Mouse (Mus musculus) midbrain, embryonic 12.5 days (tissue): ENCODE measurements around the gene Slc22a15. TPM values are rescaled to one million over a fixed set of nuclear protein-coding genes. Genes with fewer than 3 reads are reported as not detected.

ENCODE experiments used
- ATAC-seq: fragments of 200-750 bp; cut with Nextera tagmentation; 2 replicates; pipeline ENCODE4 v1.8.0; 2017; ENCODE audit warnings: low read depth, moderate TSS enrichment, moderate library complexity; ENCODE audit not compliant: low FRiP score
- H3K27ac ChIP-seq: fragments of 300-500 bp; sonication (generic); replicated peaks from 2 replicates; pipeline ENCODE4 v1.5.1; 2016; ENCODE audit warnings: mild to moderate bottlenecking
- H3K27me3 ChIP-seq: fragments of 300-500 bp; sonication (generic); 2 replicates; pipeline ENCODE4 v1.6.1; 2016; ENCODE audit warnings: mild to moderate bottlenecking
- H3K36me3 ChIP-seq: fragments of 300-500 bp; sonication (generic); 2 replicates; pipeline ENCODE4 v1.6.1; 2016
- H3K4me1 ChIP-seq: fragments of 300-500 bp; sonication (generic); 2 replicates; pipeline ENCODE4 v1.6.1; 2016
- H3K4me2 ChIP-seq: fragments of 300-500 bp; sonication (generic); replicated peaks from 2 replicates; pipeline ENCODE4 v1.6.1; 2016; ENCODE audit warnings: mild to moderate bottlenecking, moderate library complexity
- H3K4me3 ChIP-seq: fragments of 300-500 bp; sonication (generic); 2 replicates; pipeline ENCODE4 v1.5.1; 2016; ENCODE audit warnings: mild to moderate bottlenecking
- H3K9ac ChIP-seq: fragments of 300-500 bp; sonication (generic); replicated peaks from 2 replicates; pipeline ENCODE4 v1.6.1; 2016; ENCODE audit warnings: mild to moderate bottlenecking, moderate library complexity
- H3K9me3 ChIP-seq: fragments of 300-500 bp; sonication (generic); 2 replicates; pipeline ENCODE4 v1.6.1; 2016; ENCODE audit warnings: mild to moderate bottlenecking
- WGBS: fragments of 180-500 bp; shearing (Covaris S2); methylation state at CpG from one replicate; pipeline ENCODE4 v1.1.7; 2016; 5-methylcytosine and 5-hydroxymethylcytosine counted together
- polyA plus RNA-seq: library from polyadenylated mRNA; unstranded; fragments of >200 nt; fragmentation: Nextera tagmentation; extraction: Ambion mirVana; gene quantifications from 2 replicates; pipeline ENCODE4 v1.2.1, GENCODE M21; 2016

The Slc22a15 gene
- 8.2 and 9.0 TPM in 2 replicates for polyA plus RNA-seq

DNA sequence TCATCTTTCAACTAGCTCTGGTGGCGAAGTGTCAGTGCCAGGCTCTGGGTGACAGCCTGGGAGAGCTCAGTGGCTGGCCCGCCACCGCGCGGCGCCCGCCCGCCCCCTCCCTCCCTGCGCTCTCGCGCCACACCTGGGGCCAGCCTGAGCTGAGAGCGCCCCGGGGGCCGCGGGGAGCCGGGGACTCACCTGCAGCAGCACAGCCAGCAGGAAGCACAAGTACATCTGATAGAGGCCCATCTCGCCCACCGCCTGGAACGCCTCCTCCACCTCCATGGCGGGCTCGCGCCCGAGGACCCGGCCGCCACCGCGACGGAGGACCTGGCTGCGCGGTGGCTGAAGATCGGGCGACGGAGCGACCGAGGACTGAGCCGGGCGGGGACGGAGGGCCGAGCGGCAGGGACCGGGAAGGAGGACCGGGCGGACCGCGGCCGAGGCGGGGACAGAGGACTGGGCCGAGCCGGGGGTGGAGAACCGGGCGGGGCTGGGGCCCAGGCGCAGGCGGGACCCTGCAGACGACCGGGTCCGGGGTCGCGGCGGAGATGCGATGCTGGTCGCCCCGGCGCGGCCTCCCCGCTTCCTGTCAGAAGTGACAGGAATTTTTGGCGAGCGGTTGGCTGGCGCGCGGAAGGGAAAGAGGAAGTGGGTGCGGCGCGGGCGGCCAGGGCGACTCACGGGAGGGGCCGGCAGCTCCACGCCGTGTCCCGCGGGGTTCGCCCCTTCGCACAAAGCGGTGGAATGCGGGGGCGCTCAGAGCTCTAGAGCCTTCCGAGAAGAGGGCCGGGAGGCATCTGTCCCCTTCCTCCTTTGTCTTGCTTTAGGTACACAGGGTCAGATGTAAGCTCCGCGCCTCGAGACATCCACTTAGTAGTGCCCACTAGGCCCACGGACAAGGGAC, at the start of gene Slc22a15:
Gene Slc22a15 (minus strand): TSS at position 611 of the 898 bp plus-strand sequence.
- H3K27ac ChIP-seq: peak within 1 kb of the TSS; percentile 92
- WGBS: under 1% methylated on average over 83 of the region's 92 CpGs
- peaks cover 23% of the 10 kb centered on the region for H3K4me1 ChIP-seq
- H3K4me2 ChIP-seq: peak within 1 kb of the TSS; percentile 77
- H3K27me3 ChIP-seq: peaks cover 8% of the 10 kb centered on the region; the same call in 1 of the 2 replicates
- H3K36me3 ChIP-seq: no peaks in the 10 kb centered on the region
- peak within 1 kb of the TSS; percentile 81 for H3K9ac ChIP-seq
- peak within 1 kb of the TSS; percentile 73 for H3K4me3 ChIP-seq
- ATAC-seq: peak; percentile 83
- H3K9me3 ChIP-seq: no peaks in the 10 kb centered on the region

GRCm38 (mm10) chr3:101966825-101967558, 42.7 kb upstream of the Slc22a15 start:
- Histone ChIP-seq H3K4me1 (peaks cover 23% of the 10 kb centered on the region), H3K4me3 (no peak overlapping the region), H3K4me2 (0 out of 2 replicates have a peak overlapping the region, but pooled peaks have one; percentile 1), H3K27ac (peak overlapping the region; percentile 79), H3K9ac (no peak overlapping the region), H3K27me3 (0 out of 2 replicates have a peak, but pooled peaks cover 4% of the 10 kb centered on the region), H3K9me3 (no peaks in the 10 kb centered on the region), H3K36me3 (no peaks in the 10 kb centered on the region)
- peak; percentile 72 for ATAC-seq
- WGBS: 21% methylated on average over 3 of the region's 3 CpGs

DNA sequence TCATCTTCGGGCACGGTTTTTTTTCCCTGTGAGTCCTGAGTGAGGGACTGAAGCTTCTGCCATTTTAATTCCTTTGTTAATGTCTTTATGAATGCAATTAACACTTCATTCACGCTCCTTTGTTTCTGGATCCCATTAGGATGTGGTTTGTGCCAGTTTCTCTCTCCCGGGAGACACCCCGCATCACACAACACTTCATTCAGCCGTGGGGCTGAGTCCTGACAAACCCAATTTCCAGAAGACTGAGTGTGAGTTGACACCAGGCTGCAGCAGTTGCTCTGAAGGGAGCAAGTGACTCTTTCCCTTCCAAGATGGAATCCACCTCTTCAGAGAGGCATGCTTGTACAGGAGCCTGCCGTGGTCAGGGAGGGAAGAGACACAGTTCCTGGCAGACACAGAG, 40.1 kb upstream of the Slc22a15 start:
- H3K36me3 ChIP-seq: no peaks in the 10 kb centered on the region
- H3K4me2 ChIP-seq: no peak overlapping the region
- H3K4me1 ChIP-seq: peaks cover 23% of the 10 kb centered on the region
- WGBS: 62% methylated on average over 7 of the region's 7 CpGs
- ATAC-seq: no peak
- no peak overlapping the region for H3K4me3 ChIP-seq
- no peak overlapping the region for H3K27ac ChIP-seq
- no peak overlapping the region for H3K9ac ChIP-seq
- H3K9me3 ChIP-seq: no peaks in the 10 kb centered on the region
- 0 out of 2 replicates have a peak, but pooled peaks cover 6% of the 10 kb centered on the region for H3K27me3 ChIP-seq

- Histone ChIP-seq H3K4me2 (no peak overlapping the region), H3K4me1 (peaks cover 23% of the 10 kb centered on the region), H3K36me3 (no peaks in the 10 kb centered on the region), H3K9ac (no peak overlapping the region), H3K9me3 (no peaks in the 10 kb centered on the region), H3K27ac (no peak overlapping the region), H3K27me3 (0 out of 2 replicates have a peak, but pooled peaks cover 6% of the 10 kb centered on the region), H3K4me3 (no peak overlapping the region)
- 8% methylated on average over 9 of the region's 9 CpGs for WGBS
- no peak for ATAC-seq
These were observed 39.2 kb upstream of the Slc22a15 start for GRCm38 (mm10) chr3:101963501-101963900.

GRCm38 (mm10) chr3:101961146-101961835, 37.0 kb upstream of the Slc22a15 start:
- 0 out of 2 replicates have a peak, but pooled peaks cover 6% of the 10 kb centered on the region for H3K27me3 ChIP-seq
- no peak for ATAC-seq
- no peaks in the 10 kb centered on the region for H3K9me3 ChIP-seq
- no peak overlapping the region for H3K9ac ChIP-seq
- no peaks in the 10 kb centered on the region for H3K36me3 ChIP-seq
- H3K4me1 ChIP-seq: peaks cover 13% of the 10 kb centered on the region
- no peak overlapping the region for H3K27ac ChIP-seq
- H3K4me3 ChIP-seq: no peak overlapping the region
- no peak overlapping the region for H3K4me2 ChIP-seq
- WGBS: 91% methylated on average over 15 of the region's 15 CpGs

- Histone ChIP-seq H3K36me3 (no peaks in the 10 kb centered on the region), H3K27ac (no peak overlapping the region), H3K9me3 (no peaks in the 10 kb centered on the region), H3K27me3 (0 out of 2 replicates have a peak, but pooled peaks cover 2% of the 10 kb centered on the region), H3K4me2 (no peak overlapping the region), H3K9ac (no peak overlapping the region), H3K4me3 (no peak overlapping the region), H3K4me1 (no peaks in the 10 kb centered on the region)
- 79% methylated on average over 3 of the region's 3 CpGs for WGBS
- ATAC-seq: no peak
These were observed 33.8 kb upstream of the Slc22a15 start for GRCm38 (mm10) chr3:101958047-101958446.

- 68% methylated on average over 7 of the region's 7 CpGs for WGBS
- H3K9ac ChIP-seq: no peak overlapping the region
- H3K4me1 ChIP-seq: no peaks in the 10 kb centered on the region
- H3K27me3 ChIP-seq: no peaks in the 10 kb centered on the region
- no peak overlapping the region for H3K4me3 ChIP-seq
- no peak overlapping the region for H3K27ac ChIP-seq
- no peaks in the 10 kb centered on the region for H3K9me3 ChIP-seq
- H3K36me3 ChIP-seq: no peaks in the 10 kb centered on the region
- ATAC-seq: no peak
- H3K4me2 ChIP-seq: no peak overlapping the region
These were observed 29.3 kb upstream of the Slc22a15 start for GRCm38 (mm10) chr3:101953506-101953905.

GRCm38 (mm10) chr3:101952577-101952976, 28.3 kb upstream of the Slc22a15 start:
- Histone ChIP-seq H3K4me2 (no peak overlapping the region), H3K27ac (no peak overlapping the region), H3K4me1 (no peaks in the 10 kb centered on the region), H3K9ac (no peak overlapping the region), H3K9me3 (no peaks in the 10 kb centered on the region), H3K36me3 (no peaks in the 10 kb centered on the region), H3K27me3 (no peaks in the 10 kb centered on the region), H3K4me3 (no peak overlapping the region)
- ATAC-seq: no peak
- 88% methylated on average over 2 of the region's 2 CpGs for WGBS

DNA sequence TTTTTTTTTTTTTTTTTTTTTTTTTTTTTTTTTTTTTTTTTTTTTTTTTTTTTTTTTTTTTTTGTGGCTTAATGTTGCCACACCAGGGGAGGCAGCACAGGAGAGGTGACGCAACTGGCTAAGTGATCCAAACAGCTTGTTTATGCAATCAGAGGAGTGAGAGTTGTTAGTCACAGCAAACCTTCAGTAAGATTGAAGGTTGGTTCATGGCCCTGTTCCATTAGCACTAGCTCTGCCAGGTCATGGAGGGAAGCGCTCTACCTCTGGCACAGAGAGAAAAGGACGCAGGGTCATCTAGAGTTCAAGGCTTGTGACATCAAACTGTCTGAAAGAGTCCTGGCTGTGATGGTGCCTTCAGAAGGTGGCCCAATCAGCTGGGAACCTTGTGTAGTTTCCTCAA, 24.3 kb upstream of the Slc22a15 start:
- WGBS: 88% methylated on average over 3 of the region's 3 CpGs
- Histone ChIP-seq H3K9me3 (no peaks in the 10 kb centered on the region), H3K27me3 (no peaks in the 10 kb centered on the region), H3K4me1 (no peaks in the 10 kb centered on the region), H3K9ac (no peak overlapping the region), H3K36me3 (no peaks in the 10 kb centered on the region), H3K4me2 (no peak overlapping the region), H3K27ac (no peak overlapping the region), H3K4me3 (no peak overlapping the region)
- ATAC-seq: no peak

DNA sequence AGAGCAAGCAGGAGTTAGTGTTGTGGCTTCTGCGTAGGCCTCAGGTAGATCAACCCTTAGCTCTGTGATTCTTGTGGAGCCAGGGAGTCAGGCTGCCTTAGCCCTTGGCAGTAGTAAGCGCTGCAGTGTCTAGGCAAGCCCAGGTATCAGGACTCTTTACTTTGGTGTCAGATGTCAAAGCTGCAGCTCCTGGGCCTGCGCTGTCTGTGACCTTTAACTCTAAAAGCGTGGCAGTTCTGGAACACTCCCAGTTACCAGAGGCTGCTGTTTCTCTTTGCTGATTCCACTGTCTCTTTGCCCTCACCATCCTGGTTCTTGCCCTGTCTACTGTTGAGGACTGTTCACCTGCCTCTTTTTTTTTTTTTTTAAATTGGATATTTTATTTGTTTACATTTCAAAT, 23.0 kb upstream of the Slc22a15 start:
- H3K9me3 ChIP-seq: no peaks in the 10 kb centered on the region
- no peak overlapping the region for H3K9ac ChIP-seq
- no peak overlapping the region for H3K27ac ChIP-seq
- H3K27me3 ChIP-seq: no peaks in the 10 kb centered on the region
- H3K4me1 ChIP-seq: no peaks in the 10 kb centered on the region
- H3K4me3 ChIP-seq: no peak overlapping the region
- no peaks in the 10 kb centered on the region for H3K36me3 ChIP-seq
- ATAC-seq: no peak
- 82% methylated on average over 4 of the region's 4 CpGs for WGBS
- H3K4me2 ChIP-seq: no peak overlapping the region

GRCm38 (mm10) chr3:101945257-101945656, 21.0 kb upstream of the Slc22a15 start:
- H3K4me3 ChIP-seq: no peak overlapping the region
- no peaks in the 10 kb centered on the region for H3K27me3 ChIP-seq
- H3K27ac ChIP-seq: no peak overlapping the region
- ATAC-seq: no peak
- H3K4me1 ChIP-seq: no peaks in the 10 kb centered on the region
- WGBS: 78% methylated on average over 5 of the region's 5 CpGs
- no peaks in the 10 kb centered on the region for H3K36me3 ChIP-seq
- no peaks in the 10 kb centered on the region for H3K9me3 ChIP-seq
- no peak overlapping the region for H3K4me2 ChIP-seq
- no peak overlapping the region for H3K9ac ChIP-seq
